Mouse (Mus musculus): ENCODE data around the gene Lcat. TPM values are rescaled to one million over a fixed set of nuclear protein-coding genes. Genes with fewer than 3 reads are reported as not detected.

The Lcat gene
- polyA plus RNA-seq, 1 experiment from 2014 or later: 0.54 TPM

DNA sequence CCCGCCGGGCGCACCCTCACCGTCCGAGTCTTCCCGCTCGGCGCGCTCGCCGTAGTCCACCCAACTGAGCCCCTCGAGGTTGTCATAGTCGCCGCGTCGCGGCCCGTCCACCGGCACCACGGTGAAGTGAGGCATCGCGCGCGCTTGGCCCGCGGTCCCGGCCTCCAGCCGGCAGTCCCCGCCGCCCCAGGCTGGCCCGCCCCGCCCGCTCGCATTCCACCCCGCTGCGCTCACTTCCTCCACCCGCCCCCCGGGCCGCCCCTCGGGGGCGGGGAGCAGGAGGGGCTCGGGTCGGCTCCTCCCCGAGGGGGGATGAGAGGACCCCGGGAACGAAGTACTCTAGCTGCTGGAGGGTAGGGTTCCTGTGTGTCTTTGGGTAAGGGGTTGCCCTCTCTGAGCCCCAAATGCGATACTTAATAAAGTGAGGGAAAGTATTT is 22.7 kb upstream of the Lcat start, which contains the start of gene Slc12a4:
Gene Slc12a4 (minus strand): TSS at position 193 of the 437 bp plus-strand sequence.
- under 1% methylated on average over 44 of the region's 47 CpGs for WGBS
- H3K4me3 ChIP-seq (replicated peaks): peak within 1 kb of the TSS; percentile 48
- H3K9me3 ChIP-seq: no peaks in the 10 kb centered on the region
- peaks cover 11% of the 10 kb centered on the region for H3K4me1 ChIP-seq (replicated peaks)
- ATAC-seq: peak; percentile 67
- peaks cover 39% of the 10 kb centered on the region for H3K27me3 ChIP-seq
- no peaks in the 10 kb centered on the region for H3K36me3 ChIP-seq
- peak within 1 kb of the TSS; percentile 63 for H3K4me2 ChIP-seq (replicated peaks)
- H3K27ac ChIP-seq: no peak within 1 kb of the TSS
- peak within 1 kb of the TSS; percentile 53 for H3K9ac ChIP-seq (replicated peaks)

DNA sequence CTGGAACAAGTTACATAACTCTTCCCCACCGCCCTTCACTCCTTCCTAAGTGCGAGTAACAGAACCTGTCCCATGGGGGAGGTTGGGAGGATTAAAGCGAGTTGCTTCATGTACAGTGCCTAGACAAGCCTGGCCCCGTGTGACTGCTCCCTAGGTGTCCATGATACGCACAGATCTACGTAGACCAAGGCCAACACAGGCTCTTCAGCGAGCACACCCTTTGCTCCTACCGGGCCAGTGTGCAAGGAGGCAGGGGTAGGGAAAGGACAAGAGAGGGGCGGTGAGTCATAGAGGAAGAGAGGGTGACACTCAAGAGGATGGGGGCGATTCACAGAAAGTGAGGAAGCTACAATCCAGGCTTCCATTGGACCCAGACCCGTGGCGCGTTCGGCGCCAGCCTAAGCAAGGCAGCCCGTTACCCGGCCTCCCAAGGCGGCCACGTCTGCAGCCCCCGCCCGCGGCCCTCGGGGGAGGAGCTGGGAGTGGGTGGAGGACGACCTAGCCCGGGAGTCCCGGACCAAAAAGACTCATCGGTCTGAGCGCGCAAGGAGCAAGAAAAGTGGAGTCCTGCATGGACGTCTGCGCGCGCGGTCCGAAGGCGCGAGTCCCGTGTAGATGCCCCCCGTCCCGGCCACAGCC is 22.2 kb upstream of the Lcat start:
- Histone ChIP-seq H3K27ac (no peak overlapping the region), H3K4me2 (replicated peaks) (peak overlapping the region; percentile 63), H3K4me3 (replicated peaks) (peak overlapping the region; percentile 48), H3K9ac (replicated peaks) (peak overlapping the region; percentile 53), H3K4me1 (replicated peaks) (peaks cover 11% of the 10 kb centered on the region), H3K36me3 (no peaks in the 10 kb centered on the region), H3K27me3 (peaks cover 39% of the 10 kb centered on the region), H3K9me3 (no peaks in the 10 kb centered on the region)
- ATAC-seq: peak; percentile 50
- 4% methylated on average over 39 of the region's 40 CpGs for WGBS

DNA sequence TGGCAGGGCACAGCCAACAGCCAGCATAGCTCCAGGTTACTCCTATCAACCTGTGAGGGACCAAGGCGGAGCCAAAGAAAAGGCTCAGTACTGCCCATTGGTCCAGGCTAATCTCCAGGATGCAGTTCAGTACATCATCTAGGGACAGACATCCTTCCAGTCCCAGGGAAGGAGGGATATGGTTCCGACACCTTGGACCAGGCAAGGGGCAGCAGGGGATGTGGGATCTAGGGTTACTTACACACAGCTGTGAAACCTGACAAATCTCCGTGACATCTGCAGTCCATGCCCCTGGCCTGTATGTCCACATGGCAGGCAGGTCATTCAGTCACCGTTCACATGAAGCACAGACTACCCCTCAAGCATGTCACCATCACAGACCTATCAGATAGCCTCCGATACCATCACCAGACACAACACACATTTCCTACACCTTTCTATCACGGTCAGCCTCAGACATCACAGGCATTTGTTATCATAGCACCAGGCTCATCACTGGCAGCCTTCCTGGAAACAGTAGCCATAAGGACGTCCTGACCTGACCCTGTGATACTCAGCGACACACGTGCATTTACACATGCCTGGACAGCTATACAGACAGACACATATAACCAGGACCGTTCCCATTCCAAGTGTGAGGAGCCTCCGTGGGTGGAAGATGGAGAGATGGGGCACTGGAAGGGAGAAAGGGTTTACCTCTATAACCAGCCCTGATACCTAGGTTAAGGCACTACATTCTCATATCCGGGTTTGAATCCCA is 21.5 kb upstream of the Lcat start:
- no peak overlapping the region for H3K9ac ChIP-seq (replicated peaks)
- 74% methylated on average over 12 of the region's 12 CpGs for WGBS
- no peak for ATAC-seq

DNA sequence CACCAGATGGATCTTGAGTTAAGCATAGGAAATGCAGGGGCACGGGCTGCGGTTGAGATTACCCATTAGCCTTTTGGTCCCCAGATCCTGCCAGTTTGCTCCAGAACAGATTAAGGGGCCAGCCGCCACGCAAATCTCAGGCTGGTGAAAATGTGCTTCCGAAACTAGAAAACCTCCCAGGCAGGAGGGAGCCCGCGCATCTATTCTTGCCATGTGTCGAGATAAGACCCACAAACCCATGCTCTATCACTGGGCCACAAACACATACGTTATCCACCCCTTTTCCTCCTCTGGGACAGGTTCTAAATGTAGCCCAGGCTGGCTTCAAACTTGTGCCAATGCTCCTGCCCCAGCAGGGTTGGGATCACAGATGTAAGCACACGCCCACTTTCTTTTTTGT is 18.4 kb upstream of the Lcat start:
- Histone ChIP-seq H3K36me3 (no peaks in the 10 kb centered on the region), H3K4me2 (replicated peaks) (no peak overlapping the region), H3K9ac (replicated peaks) (no peak overlapping the region), H3K27ac (no peak overlapping the region), H3K4me3 (replicated peaks) (no peak overlapping the region), H3K4me1 (replicated peaks) (peaks cover 11% of the 10 kb centered on the region), H3K9me3 (no peaks in the 10 kb centered on the region), H3K27me3 (peaks cover 23% of the 10 kb centered on the region)
- ATAC-seq: no peak
- WGBS: 90% methylated on average over 10 of the region's 10 CpGs

More for the DNA sequence above, 21.5 kb upstream of the Lcat start:
- peaks cover 39% of the 10 kb centered on the region for H3K27me3 ChIP-seq
- no peaks in the 10 kb centered on the region for H3K9me3 ChIP-seq
- H3K36me3 ChIP-seq: no peaks in the 10 kb centered on the region
- H3K4me1 ChIP-seq (replicated peaks): peaks cover 11% of the 10 kb centered on the region
- H3K4me3 ChIP-seq (replicated peaks): peak overlapping the region; percentile 48
- H3K4me2 ChIP-seq (replicated peaks): peak overlapping the region; percentile 63
- no peak overlapping the region for H3K27ac ChIP-seq

DNA sequence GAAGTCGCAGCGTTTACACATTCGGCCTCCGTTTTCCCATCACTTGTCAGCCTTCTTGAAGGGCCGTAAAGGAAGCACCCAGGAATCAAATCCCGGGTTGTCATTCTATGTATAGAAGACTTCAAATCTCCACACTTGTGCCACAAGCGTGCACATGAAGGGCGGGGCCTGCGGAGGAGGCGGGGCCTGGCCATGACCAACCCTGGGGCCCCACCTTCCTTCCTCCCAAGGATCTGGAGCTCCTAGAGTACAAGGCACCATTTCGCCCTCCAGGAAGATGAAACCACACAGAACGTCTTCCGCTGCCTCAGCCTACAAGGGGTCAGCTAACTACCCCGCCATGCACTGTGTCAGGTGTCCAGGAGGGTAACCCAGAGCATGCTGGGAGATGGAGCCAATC is 17.9 kb upstream of the Lcat start:
- Histone ChIP-seq H3K4me1 (replicated peaks) (peaks cover 11% of the 10 kb centered on the region), H3K27me3 (peaks cover 19% of the 10 kb centered on the region), H3K4me2 (replicated peaks) (no peak overlapping the region), H3K9me3 (no peaks in the 10 kb centered on the region), H3K27ac (no peak overlapping the region), H3K36me3 (no peaks in the 10 kb centered on the region), H3K9ac (replicated peaks) (no peak overlapping the region), H3K4me3 (replicated peaks) (no peak overlapping the region)
- ATAC-seq: no peak
- 79% methylated on average over 14 of the region's 14 CpGs for WGBS

DNA sequence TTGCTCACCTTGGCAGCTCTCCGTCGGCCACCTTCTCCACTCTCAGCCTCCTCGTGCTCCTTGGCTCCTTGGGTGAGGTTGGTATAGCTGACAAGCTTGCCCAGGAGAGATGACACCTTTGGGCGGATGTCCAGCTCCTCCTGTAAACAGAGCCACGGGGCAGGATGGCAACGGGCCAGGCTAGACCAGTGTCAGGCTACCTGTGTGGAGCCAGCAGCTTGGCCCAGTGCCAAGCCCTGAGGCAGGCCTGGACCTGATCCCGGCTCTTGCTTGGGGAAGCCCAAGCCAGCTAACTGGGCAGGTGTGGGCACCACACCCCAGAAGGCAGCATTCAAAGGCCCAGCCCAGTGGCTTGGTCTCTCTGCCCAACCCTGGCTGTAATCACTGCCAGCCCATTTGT is 16.2 kb upstream of the Lcat start:
- no peak overlapping the region for H3K4me2 ChIP-seq (replicated peaks)
- WGBS: 83% methylated on average over 7 of the region's 7 CpGs

DNA sequence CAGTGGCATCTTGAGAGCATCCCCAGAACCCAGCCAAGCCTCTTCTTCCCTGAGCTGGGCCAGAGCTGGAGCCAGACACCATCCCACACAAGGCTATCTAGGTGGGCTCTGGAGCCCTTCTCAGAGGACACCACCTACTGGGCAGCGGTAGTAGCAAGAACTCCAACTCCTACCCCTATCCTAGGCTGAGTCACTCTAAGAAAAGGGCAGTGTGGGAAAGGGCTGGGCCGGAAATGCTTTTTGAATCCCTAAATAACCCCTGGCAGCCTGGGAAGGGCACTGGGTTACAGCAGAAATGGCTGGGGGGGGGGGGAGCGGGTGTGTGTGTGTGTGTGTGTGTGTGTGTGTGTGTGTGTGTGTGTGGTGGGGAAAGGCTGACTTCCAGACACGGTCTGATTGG is 14.6 kb upstream of the Lcat start:
- H3K4me1 ChIP-seq (replicated peaks): no peaks in the 10 kb centered on the region
- no peak overlapping the region for H3K4me3 ChIP-seq (replicated peaks)
- ATAC-seq: no peak
- H3K27ac ChIP-seq: no peak overlapping the region
- WGBS: 62% methylated on average over 2 of the region's 4 CpGs
- H3K36me3 ChIP-seq: no peaks in the 10 kb centered on the region
- no peak overlapping the region for H3K4me2 ChIP-seq (replicated peaks)
- H3K27me3 ChIP-seq: no peaks in the 10 kb centered on the region
- no peaks in the 10 kb centered on the region for H3K9me3 ChIP-seq
- no peak overlapping the region for H3K9ac ChIP-seq (replicated peaks)

More for the DNA sequence above, 16.2 kb upstream of the Lcat start:
- Histone ChIP-seq H3K4me3 (replicated peaks) (no peak overlapping the region), H3K36me3 (no peaks in the 10 kb centered on the region), H3K9me3 (no peaks in the 10 kb centered on the region), H3K9ac (replicated peaks) (no peak overlapping the region), H3K4me1 (replicated peaks) (no peaks in the 10 kb centered on the region), H3K27ac (no peak overlapping the region), H3K27me3 (peaks cover 1% of the 10 kb centered on the region)
- no peak for ATAC-seq

DNA sequence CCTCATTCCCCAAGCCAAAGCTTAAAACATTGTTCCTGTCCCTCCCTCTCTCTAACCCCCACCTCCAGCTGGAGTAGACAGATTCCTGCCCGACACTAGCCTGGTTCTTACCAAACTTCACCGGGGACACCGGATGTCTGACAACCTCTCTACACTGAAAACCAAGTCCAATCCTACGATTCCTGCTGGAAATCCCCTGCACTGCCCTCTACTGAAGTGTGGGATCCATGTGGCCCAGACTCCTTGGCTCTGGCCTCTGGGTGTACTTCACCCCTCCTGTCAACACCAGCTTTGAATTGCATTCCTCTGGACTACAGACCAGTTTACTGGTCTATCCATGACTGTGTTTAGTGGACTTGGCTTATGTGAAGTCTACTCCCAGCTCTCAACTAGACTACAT is 13.4 kb upstream of the Lcat start:
- Histone ChIP-seq H3K36me3 (no peaks in the 10 kb centered on the region), H3K9me3 (no peaks in the 10 kb centered on the region), H3K27ac (no peak overlapping the region), H3K4me3 (replicated peaks) (no peak overlapping the region), H3K27me3 (no peaks in the 10 kb centered on the region), H3K9ac (replicated peaks) (no peak overlapping the region), H3K4me2 (replicated peaks) (no peak overlapping the region), H3K4me1 (replicated peaks) (no peaks in the 10 kb centered on the region)
- 95% methylated on average over 4 of the region's 4 CpGs for WGBS
- no peak for ATAC-seq

DNA sequence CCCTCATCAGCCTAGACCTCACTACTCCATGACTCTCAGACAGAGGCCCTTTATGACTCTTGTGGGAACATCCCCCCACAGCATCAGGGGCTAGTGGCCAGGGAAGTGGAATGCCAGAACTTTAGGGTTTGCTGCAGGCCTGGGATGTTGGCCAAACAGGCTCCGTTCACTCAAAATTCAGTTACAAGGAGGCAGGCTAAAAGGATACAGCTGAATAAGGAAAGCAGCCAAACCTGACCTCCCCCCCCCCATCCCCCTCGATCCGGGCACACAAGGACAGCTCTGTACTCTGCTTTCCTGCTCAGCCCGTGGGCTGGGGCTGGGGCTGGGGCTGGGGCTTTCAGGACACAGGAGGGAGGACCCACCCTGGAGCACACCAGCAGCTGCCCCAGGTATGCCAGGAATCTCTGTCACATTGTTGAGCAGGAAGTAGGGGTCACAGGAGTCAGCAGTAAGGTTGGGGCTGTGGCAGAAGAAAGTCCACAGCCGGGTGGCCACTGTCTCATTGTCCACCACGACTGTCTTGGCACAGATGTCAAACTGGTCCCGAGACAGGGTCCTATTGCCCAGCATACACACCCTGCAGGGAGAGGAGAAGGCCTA is 8.0 kb upstream of the Lcat start:
- no peak overlapping the region for H3K4me3 ChIP-seq (replicated peaks)
- no peak overlapping the region for H3K4me2 ChIP-seq (replicated peaks)
- ATAC-seq: peak; percentile 81
- WGBS: 69% methylated on average over 7 of the region's 7 CpGs
- peaks cover 3% of the 10 kb centered on the region; the same call in 1 of the 2 replicates for H3K4me1 ChIP-seq (replicated peaks)
- H3K9ac ChIP-seq (replicated peaks): no peak overlapping the region
- H3K36me3 ChIP-seq: no peaks in the 10 kb centered on the region
- H3K27ac ChIP-seq: no peak overlapping the region
- H3K27me3 ChIP-seq: no peaks in the 10 kb centered on the region
- H3K9me3 ChIP-seq: no peaks in the 10 kb centered on the region

DNA sequence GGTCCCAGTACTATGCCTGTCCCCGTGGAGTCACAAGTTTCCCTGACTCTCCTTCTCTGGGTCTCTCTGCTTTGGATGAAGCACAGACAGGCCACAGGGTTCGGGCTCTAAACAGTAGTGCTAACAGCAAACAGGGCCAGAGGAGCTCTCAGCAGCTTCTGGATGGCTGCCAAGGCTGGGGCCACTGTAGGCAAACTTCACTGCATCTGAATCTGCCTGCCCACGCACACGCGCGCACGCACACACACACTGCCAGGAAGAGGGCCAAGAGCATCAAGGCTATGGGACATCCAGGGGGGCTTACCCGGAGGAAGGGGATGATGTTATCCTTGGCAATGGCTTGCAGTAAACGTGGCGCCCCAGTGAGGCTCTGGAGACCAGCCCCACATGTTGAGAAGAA is 6.2 kb upstream of the Lcat start:
- no peak overlapping the region; the same call in 1 of the 2 replicates for H3K27ac ChIP-seq
- no peaks in the 10 kb centered on the region; the same call in 1 of the 2 replicates for H3K36me3 ChIP-seq
- no peak overlapping the region for H3K4me2 ChIP-seq (replicated peaks)
- 75% methylated on average over 10 of the region's 10 CpGs for WGBS
- H3K4me3 ChIP-seq (replicated peaks): no peak overlapping the region
- no peaks in the 10 kb centered on the region for H3K27me3 ChIP-seq
- H3K9ac ChIP-seq (replicated peaks): no peak overlapping the region
- peaks cover 3% of the 10 kb centered on the region; the same call in 1 of the 2 replicates for H3K4me1 ChIP-seq (replicated peaks)
- no peaks in the 10 kb centered on the region for H3K9me3 ChIP-seq
- no peak for ATAC-seq

DNA sequence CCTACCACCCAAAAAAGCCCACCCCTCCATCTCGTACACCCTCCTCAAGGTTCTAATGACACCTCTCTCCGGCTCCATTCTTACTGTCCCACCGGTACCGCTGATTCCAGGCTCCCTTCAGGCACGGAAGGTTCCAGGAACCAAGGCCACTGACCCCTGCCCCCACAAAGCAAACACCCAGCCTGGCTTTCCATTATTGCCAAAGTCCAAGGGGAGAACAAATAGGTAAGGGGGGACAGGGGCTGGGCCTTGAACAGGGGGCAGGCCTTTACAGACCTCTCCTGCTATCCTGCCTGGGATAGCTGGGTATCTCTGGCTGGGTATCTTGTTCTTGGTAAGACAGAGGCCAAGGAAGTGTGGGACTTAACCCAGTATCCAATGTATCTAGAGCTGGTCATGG is 640 bp downstream of the Lcat start:
- Histone ChIP-seq H3K4me3 (replicated peaks) (no peak overlapping the region), H3K27me3 (no peaks in the 10 kb centered on the region), H3K27ac (no peak overlapping the region), H3K36me3 (no peaks in the 10 kb centered on the region; the same call in 1 of the 2 replicates), H3K9ac (replicated peaks) (no peak overlapping the region), H3K4me1 (replicated peaks) (peaks cover 8% of the 10 kb centered on the region), H3K9me3 (no peaks in the 10 kb centered on the region), H3K4me2 (replicated peaks) (no peak overlapping the region)
- ATAC-seq: no peak
- 95% methylated on average over 5 of the region's 5 CpGs for WGBS

DNA sequence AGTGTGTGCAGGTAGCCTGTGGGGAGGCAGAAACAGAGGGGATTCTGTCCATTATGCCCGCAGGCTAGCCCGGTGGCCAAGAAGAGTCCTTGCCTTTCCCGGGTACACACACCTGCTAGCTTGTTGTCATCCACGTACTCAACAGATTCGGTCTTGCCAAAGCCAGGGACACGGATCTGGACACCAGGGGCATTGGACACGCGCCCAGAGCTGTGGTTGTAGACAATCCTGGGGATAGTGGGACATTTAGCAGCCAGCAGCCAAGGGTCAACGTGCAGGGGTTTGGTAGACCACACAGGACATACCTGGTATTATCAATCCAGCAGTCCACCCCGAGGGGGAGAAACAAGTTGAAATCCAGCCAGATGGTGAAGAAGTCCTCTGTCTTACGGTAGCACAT is 1.2 kb downstream of the Lcat start:
- no peak for ATAC-seq
- no peaks in the 10 kb centered on the region; the same call in 1 of the 2 replicates for H3K36me3 ChIP-seq
- no peak overlapping the region for H3K27ac ChIP-seq
- H3K4me3 ChIP-seq (replicated peaks): no peak overlapping the region
- WGBS: 92% methylated on average over 11 of the region's 11 CpGs
- H3K9ac ChIP-seq (replicated peaks): no peak overlapping the region
- H3K4me2 ChIP-seq (replicated peaks): no peak overlapping the region
- H3K27me3 ChIP-seq: no peaks in the 10 kb centered on the region
- H3K9me3 ChIP-seq: no peaks in the 10 kb centered on the region
- H3K4me1 ChIP-seq (replicated peaks): peaks cover 8% of the 10 kb centered on the region
